13 mouse cellular contexts compared by ENCODE assay signal in the genomic region with DNA sequence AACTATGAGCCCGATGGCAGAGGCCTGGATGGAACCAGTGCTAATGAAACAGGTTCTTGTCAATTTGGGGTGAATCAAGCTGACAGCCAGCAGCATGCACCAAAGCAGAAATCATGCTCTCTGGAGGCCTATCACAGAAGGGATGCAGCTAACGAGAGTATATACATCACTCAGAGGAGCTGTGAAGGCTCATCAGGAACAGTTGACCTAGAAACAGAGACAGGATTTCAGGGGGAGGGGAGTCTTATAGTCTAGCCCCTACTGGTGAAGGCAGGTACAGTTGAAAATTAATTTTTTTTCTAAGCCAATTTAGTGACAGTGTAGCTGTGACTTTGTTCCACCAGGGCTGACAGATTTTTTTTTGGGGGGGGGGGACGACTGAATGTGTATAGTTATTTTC.
"Had no signal": no experiment of that assay in that cellular context is flagged by ENCODE, and none has a peak within 500 bp of the region (broad histone marks: within the 10 kb centered on the region; RNA-seq: fewer than 3 reads in every experiment).

No protein-coding gene starts in this region.

- DNase-seq: kidney, adult 18-20 months; kidney, postnatal 14 days; liver, embryonic 13.5 days; liver, postnatal 0 days; lung, postnatal 14 days; thymus, postnatal 4 days had no signal

- H3K4me1 ChIP-seq: limb, embryonic 15.5 days; liver, embryonic 13.5 days; lung, embryonic 15.5 days; megakaryocyte, embryonic 14.5 days; midbrain, embryonic 13.5 days; neural tube, embryonic 12.5 days had no signal

- H3K4me3 ChIP-seq: limb, embryonic 15.5 days; liver, embryonic 13.5 days; lung, embryonic 15.5 days; megakaryocyte, embryonic 14.5 days; midbrain, embryonic 13.5 days; neural tube, embryonic 12.5 days had no signal

- H3K27me3 ChIP-seq: limb, embryonic 15.5 days; liver, embryonic 13.5 days; lung, embryonic 15.5 days; megakaryocyte, embryonic 14.5 days; midbrain, embryonic 13.5 days; neural tube, embryonic 12.5 days had no signal

- H3K36me3 ChIP-seq: limb, embryonic 15.5 days; liver, embryonic 13.5 days; lung, embryonic 15.5 days; midbrain, embryonic 13.5 days; neural tube, embryonic 12.5 days had no signal

- H3K4me2 ChIP-seq: limb, embryonic 15.5 days; liver, embryonic 13.5 days; lung, embryonic 15.5 days; midbrain, embryonic 13.5 days; neural tube, embryonic 12.5 days had no signal

- H3K9ac ChIP-seq: limb, embryonic 15.5 days; liver, embryonic 13.5 days; liver, postnatal 0 days; lung, embryonic 15.5 days; midbrain, embryonic 13.5 days; neural tube, embryonic 12.5 days had no signal

- H3K27ac ChIP-seq: limb, embryonic 15.5 days; liver, embryonic 13.5 days; lung, embryonic 15.5 days; macrophage; midbrain, embryonic 13.5 days; neural tube, embryonic 12.5 days; stomach, postnatal 0 days had no signal

- H3K9me3 ChIP-seq: limb, embryonic 15.5 days; liver, embryonic 13.5 days; lung, embryonic 15.5 days; midbrain, embryonic 13.5 days; neural tube, embryonic 12.5 days had no signal
